Mouse (Mus musculus) granulocyte monocyte progenitor cell, adult 5-6 weeks (primary cell): ENCODE measurements at regions not wholly inside any gene's neighbourhood (a gene's known extent, or its start where the extent isn't known, plus 50 kb on each side); places are given as distances from the start of the nearest gene placed in this dataset.
"Not testable (repeated sequence)": the region's sequence is repeated elsewhere in the genome, so short reads cannot be mapped to it uniquely, and the experiment has no call there.

ENCODE experiments used
- ATAC-seq: replicated peaks from 2 replicates; pipeline ENCODE4 v1.8.0; 2016; ENCODE audit warnings: mild to moderate bottlenecking, moderate TSS enrichment, inconsistent platforms; ENCODE audit not compliant: poor library complexity, severe bottlenecking

DNA sequence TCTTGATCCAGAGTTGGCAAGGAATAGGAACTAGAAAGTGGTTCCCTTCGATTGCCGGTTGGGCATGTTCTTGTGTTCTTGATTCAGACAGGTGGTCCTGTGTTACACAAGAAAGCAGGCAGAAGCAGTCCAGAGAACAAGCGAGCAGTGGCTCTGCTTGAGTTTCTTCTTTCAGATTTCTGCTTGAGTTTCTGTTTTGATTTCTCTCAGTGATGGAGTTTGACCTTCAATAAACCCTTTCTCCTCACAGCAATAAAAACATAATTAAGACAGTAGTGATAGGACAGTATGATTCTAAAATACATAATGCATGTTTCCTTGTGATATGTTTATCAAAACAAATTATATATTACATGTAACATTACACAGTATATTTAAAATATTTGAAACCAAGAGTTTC lies 59.1 kb downstream of the Klf6 start:
- no peak for ATAC-seq

DNA sequence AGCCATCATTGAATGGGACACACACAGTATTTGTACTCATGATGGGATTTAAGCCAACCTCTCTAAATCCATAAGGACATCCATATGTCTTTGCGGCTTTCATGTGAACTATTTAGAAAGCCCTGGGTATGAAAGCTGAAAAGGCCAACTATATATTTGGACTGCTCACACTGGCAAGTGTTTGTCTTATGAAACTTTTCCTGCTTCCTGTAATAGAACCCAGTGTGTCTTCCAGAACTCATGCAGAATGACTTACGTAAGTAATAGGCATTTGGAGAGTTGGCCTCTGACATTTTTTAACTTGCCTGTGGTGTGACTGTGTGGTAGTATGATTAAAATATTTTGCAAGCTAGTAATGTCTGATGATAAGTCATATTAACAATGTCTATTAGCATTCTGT lies 70.2 kb downstream of the Klf6 start:
- no peak for ATAC-seq

DNA sequence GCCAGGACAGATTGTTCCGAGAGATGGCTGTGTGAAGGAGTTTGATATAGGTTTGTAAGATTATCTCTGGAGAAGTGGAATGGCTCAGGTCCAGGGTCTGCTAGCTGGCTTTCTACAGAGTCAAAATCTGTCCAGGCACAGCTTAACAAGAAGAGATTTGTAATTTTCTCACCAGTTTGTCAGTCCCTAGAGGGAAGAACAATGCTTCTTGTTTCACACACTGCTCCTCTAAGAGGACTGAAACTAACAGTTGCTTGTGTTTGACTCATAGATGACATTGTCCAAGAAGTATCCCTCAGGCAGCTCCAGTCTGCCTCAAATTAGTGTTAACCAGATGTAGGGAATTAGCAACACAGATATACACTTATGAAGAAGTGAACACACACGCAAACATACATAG lies 76.2 kb downstream of the Klf6 start:
- no peak for ATAC-seq

DNA sequence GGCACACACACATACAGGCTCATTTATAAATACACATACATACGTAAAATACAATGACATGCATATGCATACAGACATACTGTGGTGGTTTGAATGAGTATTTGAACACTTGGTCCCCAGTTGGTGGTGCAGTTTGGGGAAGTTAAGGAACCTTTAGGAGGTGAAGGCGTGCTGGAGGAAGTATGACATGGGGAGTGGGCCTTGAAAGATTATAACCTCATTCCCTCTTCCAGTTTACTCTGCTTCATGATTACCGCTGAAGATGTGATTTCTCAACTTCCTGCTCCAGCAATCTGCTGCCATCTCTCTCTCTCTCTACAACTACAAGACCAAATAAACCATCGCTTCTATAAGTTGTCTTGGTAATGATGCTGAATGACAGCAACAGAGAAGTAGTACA lies 76.7 kb downstream of the Klf6 start:
- peak; percentile 88 for ATAC-seq

DNA sequence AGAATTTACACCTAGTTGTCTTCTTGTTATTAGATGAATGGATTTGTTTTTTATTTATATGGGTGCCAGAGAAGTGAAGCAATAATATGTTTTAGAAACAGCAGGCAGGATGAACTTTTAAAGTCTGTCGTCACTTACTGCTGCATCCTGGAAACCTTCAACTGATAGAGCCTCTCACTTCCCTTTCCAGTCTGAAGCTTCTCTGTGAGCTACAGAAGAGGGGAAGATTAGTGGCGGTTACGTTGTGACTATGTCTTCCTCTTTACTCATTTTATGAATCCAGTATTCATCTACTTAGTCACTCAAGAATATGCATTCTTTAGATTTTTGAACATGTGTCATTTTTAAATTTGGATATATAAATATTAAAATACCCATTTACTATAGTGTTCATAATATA lies 78.1 kb downstream of the Klf6 start:
- peak; percentile 95 for ATAC-seq

DNA sequence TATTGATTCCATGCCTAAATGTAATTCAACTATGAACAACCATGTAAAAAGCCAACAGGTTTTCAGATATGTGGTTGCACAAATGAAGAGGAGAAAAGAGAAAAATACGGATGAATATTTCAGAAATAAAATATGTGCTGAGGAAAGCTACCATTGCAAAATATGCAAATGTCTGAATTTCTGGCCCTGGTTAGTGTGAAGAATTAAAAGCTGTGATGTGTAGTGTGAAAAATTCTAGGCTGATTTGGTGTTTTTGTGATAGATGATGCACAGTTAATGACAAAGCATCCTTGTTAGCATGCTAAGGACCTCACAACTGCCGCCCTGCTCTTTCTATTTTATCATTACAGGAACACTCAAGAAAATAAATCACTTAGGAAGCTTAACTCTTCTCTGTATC lies 91.6 kb downstream of the Klf6 start:
- no peak for ATAC-seq

DNA sequence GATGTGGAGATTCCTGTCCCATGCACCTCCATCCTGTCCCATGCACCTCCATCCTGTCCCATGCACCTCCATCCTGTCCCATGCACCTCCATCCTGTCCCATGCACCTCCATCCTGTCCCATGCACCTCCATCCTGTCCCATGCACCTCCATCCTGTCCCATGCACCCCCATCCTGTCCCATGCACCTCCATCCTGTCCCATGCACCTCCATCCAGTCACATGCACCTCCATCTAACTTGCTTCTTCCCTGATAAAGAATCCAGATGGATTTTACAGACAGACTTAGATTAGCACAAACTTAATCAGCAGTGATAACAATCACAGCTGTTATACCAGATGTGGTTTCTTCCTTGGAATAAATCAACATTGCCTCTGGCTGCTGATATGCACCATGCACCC lies 93.8 kb downstream of the Klf6 start:
- ATAC-seq: not testable (repeated sequence)

DNA sequence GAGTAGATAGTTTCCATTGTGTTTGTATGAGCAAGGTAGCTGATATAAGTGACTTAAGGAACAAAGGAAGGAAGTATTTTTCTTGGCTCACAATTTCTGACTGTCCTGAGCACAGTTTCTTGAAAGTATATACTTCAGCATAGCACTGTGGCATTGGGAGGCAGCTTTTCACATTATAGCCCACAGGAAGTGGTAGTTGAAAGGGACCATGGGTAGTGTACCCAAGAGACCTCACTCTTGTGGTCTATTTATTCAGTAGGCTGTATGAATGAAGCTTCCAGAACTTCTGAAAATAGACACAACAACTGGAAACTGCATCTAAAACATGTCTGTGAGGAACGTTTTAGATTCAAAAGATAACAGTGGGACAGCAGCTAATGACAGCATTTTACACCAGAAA lies 94.9 kb downstream of the Klf6 start:
- no peak for ATAC-seq

DNA sequence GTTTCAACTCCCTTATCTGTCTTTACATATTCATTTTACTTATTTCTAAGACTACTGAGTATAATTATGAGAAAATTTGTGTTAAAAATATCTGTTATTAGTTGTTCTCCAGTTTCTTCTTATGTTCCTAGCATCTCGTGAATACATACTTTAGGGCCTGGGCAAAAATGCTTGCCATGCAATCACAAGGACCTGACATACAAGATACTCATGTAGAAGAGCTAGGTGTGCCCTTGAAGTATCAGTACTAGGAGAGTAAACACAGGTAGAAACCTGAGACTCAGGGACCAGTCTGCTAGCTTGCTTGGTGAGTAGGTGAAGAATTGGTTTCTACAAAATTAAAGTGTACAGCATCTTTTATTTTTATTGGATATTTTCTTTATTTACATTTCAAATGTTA lies 101.7 kb downstream of the Klf6 start:
- no peak for ATAC-seq

DNA sequence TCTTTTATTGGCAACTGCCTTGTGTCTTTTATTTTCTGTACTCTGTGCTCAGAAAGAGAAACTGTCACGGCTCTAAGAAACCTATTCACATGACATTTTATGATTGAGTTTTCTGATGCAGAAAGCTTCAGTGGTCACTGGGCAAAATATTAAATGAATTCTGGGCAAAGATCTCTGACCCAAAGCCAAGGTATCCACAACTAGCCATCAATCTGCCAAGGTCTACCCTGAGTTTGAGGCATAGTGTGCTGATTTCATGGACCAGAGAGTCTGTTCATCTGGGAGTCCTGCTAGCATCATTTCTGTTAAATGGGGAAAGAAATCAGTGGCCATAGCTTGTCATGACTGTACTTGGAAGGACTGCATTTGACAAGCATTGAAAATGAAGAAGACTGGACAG lies 103.3 kb downstream of the Klf6 start:
- no peak for ATAC-seq

DNA sequence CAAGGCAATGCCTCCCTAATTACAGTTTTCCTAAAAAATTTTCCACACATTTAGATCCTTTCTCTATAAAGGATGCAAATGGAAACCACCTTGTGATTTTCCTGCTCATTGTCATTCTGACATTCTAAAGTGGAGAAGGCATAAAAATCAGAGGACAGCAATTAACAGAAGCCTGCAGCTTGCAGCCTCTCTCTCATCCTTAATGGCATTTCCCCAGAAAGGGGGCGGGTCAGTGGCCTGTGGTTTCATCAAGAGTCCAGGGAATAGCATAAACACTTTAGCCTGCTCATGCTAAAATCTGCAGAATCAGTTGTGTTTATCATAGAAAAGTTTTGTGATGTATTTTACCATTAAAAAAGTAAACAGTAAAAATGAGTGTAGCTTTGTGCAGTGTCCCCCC lies 117.3 kb downstream of the Klf6 start:
- no peak for ATAC-seq

DNA sequence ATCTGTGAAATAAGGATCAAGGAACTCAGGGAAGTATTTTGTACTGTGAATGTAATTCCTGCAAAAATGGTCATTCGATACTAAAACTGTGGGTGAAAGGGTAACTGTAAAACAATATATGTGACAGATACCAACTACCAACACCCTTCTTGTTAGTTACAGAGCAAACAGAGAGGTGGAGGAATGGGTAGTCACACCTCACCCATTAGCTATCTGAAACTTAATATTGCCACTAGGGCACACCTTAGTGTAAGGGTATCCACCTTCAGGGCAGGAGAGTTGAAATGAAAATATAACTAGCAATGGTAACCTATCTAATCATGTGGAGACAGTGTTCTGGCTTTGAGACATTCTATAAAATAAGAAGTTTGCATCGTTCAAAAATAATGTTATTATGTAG lies 126.2 kb downstream of the Klf6 start:
- no peak for ATAC-seq

DNA sequence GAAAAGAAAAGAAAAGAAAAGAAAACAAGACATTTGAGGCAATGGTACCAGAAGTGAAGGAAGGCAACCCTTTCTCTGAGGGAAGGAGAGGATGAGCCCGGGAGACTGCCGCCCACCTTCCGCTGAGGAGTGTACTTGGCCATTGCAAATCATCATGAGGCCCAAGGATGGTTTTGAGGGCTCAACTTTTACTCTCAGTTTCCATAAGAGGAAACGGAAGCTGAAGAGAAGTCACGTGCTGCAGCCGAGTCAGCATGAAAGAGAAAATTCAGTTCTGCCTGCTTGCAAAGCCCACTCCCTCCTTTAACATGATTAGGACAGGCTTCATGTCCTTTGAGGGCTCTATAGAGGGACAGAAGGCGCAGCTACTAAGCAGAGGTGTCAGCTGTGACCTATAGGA lies 127.1 kb downstream of the Klf6 start:
- peak; percentile 46; the same call in 1 of the 2 replicates for ATAC-seq

DNA sequence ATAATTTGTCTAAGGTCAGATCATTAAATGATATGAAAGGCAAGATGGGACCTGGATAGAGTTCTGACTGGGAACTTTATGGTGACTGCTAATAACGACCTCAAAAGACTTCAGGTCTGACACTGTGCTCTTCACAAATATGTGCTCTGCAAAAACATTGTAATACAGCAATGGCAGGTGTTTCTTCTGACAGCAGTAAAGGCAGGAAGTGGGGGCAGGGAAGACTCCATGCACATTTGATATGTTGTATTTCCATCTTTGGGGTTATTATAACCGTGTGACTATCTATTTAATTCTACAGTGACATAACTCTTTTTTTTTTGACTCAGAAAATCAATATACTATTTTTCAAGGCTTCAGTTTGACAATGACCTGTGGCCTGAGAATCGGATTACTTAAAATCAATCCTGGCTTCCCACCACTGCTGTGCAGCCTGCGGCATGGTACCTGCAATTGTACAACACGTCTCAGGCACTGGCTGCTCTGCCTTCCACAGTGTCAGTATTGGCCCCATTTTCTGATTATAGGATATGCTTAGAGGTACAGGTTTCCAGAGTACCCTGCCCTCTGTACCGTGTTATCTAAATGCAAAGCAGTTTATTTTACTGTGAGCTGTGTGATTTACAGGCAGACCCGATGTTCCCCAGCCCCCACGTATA lies 139.4 kb downstream of the Klf6 start:
- no peak for ATAC-seq

DNA sequence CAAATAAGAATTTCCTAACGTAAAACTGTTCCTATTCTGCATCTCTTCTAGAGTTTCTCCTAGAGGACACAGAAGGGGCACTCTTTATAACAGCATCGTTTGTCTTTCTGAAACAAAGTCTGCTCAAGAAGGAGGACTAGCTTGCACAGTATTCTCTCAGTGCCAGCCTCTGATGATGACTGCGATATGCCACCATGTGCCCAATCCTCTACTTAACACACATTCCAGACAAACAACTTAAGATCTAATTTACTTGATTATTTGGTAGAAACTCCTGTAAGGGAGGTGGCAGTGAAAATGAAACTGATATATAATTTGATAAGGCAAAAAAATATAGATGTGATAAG lies 139.9 kb downstream of the Klf6 start:
- ATAC-seq: no peak

DNA sequence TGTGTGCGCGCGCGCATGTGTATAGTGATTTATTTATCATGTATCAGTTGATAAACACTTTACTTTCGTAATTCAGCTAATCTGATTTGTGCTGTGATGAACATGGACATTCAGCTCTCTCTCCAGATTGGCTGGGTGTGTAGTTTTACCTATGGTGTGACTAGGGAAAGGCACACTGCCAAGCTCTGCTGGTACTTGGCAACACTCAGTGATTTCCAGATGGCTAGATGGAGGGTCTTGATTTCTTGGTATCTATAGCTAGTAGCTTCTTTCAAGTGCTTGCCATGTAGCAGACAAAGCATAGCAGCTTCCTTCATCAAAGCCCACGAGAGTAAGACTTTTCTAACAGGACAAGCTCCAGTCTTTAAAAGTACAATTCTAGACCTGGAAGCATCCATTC lies 144.6 kb downstream of the Klf6 start:
- no peak for ATAC-seq

DNA sequence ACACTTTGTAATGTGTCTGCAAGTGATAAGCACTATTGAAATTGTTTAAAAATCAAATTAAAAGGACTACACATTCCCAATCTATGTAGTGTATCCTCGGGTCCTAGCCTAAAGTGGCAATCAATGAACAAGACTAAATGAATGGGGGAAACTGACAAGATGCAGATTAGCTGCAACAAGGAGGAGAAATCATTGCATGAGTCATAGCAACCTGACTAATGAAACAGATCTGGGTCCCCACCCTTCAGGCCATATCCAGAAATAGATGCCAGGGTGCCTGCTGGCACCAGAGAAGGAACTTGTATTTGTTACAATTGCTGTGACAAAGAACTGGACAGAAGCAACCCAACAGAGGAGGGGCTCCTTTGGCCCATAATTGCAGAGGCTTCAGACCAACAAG lies 148.4 kb downstream of the Klf6 start:
- ATAC-seq: no peak

DNA sequence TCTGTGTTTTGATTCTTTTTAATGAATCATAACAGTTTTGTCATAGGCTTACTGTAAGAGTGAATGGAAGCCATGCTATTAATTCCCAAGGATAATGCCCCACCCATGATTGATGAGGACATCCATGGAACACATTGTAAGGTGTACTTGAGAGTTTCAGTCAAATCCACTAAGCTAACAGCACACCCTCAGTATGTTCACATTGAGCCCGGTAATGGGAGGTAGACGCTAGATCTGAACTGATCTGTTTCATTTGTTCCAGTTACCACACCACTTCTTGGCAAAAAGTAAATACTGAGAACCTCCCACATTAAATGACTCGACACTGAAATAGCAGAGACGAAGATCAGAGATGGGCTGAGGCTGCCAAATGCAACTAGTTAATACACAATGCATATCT lies 165.9 kb downstream of the Klf6 start:
- ATAC-seq: no peak

DNA sequence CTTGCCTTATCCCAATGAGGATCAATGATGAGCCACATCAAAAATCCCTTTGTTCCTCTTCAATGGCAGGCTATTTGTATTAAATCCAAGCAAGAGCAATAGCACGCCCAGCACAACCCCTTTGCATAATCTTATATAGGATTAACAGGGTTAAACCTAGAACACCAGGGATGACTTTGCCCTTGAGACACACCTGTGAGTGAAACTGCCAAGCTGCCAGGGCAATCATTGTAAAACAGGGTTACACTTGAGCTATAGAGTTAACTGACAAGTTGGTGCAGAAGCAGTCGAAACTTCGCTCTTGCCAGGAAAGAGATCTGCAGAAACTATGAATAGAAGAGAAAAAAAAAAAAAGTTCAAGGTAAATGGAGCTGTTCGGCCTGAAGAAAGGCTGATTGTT lies 167.6 kb downstream of the Klf6 start:
- no peak for ATAC-seq

DNA sequence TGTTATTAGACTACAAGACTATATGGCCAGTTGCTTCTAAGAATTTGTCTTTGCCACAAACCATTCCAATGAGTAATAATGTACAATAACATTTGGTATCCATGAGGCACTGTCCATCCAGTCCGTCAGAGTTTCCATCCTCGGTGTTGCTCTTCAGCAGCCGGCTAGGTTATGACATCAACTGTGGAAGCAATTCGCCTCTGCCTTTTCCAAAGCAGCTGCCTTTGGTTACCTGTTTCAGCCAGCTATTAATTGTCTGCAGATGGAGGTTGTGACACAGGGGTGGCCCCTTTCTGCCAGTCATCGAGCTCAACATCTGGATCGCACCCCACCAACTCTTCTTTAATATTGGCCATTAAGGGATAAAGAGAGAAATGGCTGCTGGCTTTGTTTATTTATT lies 168.2 kb downstream of the Klf6 start:
- no peak for ATAC-seq

DNA sequence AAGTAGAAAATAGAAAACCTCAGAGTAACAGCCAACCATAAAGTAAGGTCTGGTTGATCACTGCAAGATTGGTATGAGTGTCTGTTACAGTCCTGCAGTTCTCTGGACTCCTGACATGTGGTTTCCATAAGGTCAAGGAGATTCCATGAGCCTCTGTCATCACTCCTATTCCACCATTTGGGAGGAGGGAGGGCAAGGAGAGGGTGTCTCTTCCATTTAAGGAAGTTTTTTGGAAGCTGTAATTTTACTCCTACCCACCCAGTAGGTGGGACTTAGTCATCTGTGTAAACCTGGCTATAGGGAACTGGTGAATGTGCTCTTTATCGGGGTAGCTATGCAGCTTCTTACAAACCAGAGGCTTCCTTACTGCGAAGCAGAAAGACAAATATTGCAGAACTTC lies 168.8 kb downstream of the Klf6 start:
- ATAC-seq: no peak

DNA sequence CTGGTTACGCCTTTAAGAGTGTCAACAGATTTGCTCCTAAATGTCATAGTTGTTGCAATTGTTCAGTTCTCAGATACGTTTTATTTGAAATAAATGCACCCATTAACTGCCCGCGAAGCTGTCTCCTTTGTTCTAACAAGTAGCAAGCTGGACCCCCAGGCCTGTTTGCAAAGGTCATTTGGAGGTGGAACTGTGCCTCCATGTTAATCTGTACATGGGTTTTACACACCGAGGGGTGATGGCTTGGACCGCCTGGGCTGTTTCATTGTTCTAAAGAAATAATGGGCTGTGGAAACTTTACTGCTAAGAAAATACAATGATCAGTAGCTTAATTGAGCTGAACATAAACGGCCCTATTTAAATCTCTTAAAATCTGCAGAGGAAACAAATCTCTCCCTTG lies 178.8 kb downstream of the Klf6 start:
- ATAC-seq: no peak

DNA sequence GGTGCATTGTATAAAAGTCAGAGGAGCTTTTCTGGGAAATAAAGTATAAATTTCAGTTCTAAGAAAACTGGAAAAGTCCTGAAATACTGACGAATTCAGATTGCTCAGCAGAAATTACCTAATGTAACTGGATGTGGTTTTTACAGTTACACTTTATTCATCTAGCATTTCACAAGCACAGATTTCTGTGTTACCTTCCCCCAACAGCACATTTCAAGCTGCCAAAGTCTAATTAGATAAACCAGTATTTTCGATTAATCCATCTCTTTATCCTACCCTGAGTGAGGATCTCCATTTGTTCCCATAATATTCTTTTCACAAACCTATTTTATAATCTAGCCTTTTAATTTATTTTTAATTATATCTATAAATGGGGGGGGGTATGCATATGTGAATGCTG lies 179.4 kb downstream of the Klf6 start:
- ATAC-seq: no peak
